Mouse (Mus musculus) CD8-positive naive resting alpha-beta T cell, adult 2 months (primary cell): Measurements from ENCODE around the gene Kcnc4.

Experiments
- DNase-seq, 2 experiments: peaks; one replicate each; pipeline ENCODE4 v3.0.0; 2022; ENCODE audit warnings: low read depth in 2 of 2, low spot score in 2 of 2

Kcnc4 gene

GRCm38 (mm10) chr3:107458528-107459195 lies 690 bp downstream of the Kcnc4 start:
- DNase-seq: no peak

- DNase-seq: no peak
Observed at GRCm38 (mm10) chr3:107458104-107458503, 1.2 kb downstream of the Kcnc4 start.

GRCm38 (mm10) chr3:107454280-107454679 lies 5.1 kb downstream of the Kcnc4 start:
- DNase-seq: no peak

DNA sequence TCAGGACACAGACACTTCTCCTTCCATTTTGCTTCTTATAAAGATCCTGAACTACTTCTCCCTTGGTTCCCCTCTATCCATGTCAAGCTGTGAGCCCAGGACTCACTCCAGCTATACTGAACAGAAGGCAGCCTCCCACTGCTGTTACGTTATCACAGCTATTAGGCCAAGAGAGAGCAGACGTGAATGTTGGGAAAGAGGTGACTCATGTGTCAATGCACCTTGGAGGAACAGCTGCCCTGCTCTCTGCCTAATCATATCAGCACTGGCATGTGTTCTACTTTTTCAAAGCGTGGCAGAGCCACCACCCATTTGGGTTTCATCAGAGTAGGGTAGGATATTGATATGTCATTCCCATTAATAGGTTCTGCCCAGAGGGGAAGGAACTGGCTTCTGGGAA lies 12.5 kb downstream of the Kcnc4 start:
- no peak for DNase-seq

DNA sequence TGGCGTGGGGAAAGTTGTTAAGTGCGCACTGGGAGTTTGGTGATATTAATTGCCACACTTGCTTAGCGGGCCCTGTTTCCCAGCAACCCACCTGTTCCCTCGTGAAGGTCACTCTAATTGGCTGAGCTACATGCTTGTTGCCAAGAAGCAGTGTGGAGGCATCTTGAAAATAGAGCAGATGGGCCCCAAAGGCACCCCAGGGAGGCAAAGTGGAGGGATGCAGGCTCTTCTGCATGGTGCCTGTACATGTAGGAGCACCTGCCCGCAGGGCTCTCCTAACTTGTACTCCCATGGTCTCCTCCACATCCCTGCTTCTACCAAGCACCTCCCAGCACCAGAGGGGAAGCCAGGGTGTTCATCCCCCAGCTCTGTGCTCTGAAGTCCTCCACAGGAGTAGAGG lies 15.5 kb downstream of the Kcnc4 start:
- no peak for DNase-seq

DNA sequence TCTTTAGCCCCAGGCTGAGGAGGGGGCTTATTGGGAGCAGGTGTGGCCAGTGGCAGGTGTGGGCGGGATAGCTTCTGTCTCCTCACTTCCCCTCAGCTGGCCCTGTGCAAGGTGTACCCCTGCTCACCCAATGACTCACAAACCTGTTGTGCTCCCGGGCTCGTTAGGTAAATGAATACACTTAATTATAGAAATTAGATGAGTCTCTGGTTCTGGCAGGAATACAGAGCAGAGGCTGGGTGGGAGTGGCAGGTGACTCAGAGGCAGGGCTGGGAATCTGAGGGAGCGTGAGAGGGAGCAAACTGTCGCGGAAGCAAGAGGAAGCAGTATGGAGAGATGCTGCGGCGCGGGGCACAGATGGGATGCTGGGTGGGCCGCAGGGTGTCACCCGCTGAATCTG lies 17.2 kb downstream of the Kcnc4 start:
- no peak for DNase-seq

DNA sequence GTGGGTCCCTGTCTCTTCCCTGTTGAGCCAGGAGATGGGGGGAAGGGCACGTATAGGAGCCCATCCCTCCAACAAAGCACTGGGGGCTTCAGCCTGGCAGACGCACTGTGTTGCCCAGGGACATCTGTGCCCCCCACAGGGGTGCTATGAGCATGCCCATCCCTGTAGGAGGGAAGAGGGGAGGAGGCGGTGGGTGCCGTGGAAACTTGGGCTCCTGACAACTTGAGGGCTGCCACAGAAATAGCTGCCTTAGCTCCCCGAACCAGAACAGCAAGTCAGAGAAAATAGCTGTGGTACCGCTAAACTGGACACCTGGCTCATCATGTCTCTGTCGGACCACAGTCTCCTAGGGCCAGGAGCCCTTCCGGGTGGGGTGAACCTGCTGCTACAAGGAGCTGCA lies 18.0 kb downstream of the Kcnc4 start:
- DNase-seq: no peak

- DNase-seq: no peak
Observed at GRCm38 (mm10) chr3:107439280-107439679, 20.1 kb downstream of the Kcnc4 start.

DNA sequence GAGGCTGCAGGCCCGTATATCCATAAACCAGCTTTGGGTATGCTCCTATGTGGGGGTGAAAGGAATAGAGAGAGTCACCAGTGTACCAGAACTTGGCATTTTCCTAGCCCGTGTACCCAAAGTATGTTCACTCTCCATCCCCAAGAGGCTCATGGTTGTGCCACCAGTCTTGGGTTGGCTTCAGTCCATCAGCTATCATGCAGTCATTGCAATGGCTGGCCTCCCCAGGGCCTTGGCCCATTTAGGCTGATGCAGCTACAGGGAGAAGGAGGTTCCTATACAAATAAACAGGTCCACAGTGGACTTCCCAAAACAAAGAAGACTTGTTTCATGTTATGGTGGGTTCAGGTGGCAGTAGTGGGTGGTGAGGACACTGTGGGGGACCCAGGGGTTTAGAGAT lies 21.7 kb downstream of the Kcnc4 start:
- no peak for DNase-seq

DNA sequence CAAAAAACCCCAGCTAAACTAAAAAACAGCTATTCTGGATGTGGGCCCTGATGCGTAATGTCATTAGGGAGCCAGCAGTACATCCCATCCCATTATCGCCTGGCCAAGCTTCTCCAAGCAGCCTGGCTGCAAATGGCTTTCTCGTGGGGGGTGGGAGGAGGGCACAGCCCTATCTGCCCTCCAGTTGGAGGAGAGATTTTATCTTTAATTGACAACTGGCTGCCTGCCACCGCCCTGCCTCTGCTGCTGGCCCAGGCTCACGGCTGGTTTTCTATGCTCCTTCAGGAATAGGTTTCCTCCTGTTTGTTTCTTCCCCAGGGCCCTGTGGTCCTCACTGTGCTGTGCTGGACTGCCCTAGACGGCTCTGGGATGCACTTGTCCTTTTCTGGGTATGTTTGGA lies 22.9 kb downstream of the Kcnc4 start:
- no peak for DNase-seq

DNA sequence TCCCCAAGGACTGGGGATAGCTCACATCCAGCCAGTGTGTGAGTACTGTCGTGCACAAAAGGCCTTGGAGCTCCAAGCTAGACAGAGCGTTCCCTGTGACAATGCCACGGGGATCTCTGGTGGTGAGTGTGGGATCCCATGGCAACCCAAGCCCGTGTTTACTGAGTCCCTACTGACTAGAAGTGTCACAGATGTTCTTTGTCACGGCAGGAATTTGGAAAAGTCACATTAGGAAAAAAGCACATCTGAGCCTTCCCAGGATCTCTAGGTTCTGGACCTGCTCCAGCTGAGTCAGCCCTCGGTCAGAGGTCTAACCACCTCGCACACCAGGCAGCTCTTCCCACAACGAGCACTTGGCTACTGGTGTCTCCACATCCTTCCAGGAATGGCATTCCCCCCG lies 25.7 kb downstream of the Kcnc4 start:
- DNase-seq: no peak

DNA sequence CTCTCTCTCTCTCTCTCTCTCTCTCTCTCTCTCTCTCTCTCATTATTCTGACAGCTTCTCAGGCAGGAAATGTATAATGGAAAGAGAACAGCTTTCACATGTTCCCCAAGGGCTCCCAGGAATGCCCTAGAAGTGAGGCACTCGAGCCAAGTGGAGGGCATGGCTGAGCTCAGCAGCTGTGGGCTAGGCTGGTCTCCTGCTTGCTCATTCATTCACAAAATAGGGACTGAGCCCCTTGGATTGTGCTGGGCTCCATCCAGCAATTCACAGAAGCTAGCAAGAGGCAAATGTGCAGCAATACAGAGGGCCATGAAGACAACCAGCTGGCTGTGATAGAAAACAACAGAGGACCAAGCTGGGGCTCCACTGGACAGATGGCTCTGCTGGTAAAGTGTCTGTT lies 28.1 kb downstream of the Kcnc4 start:
- DNase-seq: no peak

DNA sequence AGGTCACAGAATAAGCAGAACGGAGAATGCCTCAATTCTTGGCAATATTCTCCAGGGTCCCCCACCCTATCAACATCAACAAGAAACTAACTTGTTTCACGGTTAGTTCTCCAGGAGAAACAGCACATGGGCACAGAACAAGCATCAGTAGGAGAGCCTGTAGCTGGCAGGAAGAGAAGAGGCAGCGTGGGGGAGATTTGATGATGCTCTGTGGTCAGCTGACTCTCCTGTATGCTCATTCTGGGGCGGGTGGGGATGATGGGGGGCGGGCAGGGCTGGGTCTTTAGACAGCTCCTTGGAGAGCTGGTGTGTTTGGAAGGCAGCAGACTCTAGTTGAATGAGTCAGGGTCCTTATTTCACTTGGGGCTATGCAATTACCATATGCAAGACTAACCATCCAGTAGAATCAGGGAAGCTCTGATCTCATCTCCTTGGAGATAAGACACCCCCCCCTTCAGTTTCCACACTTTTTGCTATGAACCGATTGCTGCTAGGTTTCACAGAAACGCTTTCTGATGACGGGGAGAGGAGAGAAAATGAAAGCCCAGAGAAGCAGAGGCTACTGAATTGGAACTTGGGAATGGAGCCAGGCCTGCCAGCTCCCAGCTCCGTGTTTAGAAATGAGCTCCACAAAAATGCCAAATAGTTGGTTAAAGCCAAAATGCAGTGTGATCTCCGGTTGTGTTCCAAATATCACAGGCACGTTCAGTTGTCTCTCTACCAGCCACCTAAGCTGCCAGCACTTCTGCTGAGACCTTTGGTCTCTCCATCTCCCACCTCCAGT lies 34.9 kb downstream of the Kcnc4 start:
- no peak for DNase-seq

DNA sequence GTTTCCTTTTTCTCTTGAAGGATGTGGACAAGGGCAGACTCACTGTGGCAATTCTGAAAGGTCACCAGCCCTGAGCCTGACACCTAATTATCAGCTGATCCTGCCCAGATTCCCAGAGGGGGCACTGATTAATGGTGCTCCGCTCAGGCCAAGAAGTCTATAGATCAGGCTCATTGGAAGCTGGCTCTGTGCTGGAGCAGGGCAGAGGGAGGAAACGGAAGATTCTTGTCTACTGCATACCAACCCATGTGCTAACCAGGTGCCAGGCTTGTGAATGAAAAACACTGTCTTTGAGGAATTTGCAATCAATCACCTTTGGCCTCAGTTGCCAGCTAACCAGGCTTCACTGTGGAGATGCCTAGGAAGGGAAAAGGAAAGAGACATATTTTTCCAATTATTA lies 39.2 kb downstream of the Kcnc4 start:
- no peak for DNase-seq

DNA sequence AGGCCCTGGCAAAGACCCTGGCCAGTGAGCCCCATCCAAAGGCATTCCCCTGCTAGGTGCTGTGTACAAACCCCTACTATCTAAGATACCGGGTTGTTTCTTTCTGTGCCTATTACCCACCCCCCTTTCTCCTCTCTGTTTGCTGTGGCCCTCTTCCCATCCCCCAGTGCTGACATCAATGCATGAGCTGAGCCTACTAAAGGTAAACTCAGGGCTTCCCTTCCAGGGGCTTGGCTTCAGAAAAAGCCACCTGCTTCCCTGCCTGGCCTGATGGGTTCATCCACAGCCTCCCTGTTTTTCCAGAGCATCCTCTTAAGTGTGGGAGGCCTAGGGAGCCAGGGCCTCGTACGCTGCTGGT lies 42.1 kb downstream of the Kcnc4 start:
- DNase-seq: no peak

- no peak for DNase-seq
Observed at GRCm38 (mm10) chr3:107416541-107417286, 42.6 kb downstream of the Kcnc4 start.

DNA sequence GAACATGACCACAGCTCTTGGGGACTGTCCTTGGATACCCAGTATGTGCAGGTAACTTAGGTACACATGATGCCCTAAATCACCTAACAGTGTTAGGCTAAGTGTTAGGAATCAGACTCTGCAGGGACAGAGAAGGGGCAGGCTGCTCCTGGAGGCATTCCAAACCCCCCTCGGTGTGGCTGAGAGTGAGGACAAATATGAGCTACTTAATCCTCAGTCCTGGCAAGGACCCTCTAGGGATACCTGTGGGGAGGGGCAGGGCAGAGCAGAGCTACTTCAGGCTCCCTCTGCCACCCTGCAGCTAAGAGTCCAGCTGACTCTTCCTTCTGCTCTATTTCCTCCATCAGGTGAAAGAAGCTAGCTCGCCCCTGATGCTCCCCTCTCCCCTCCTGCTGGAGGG lies 46.3 kb downstream of the Kcnc4 start:
- no peak for DNase-seq

GRCm38 (mm10) chr3:107412509-107412908 lies 46.8 kb downstream of the Kcnc4 start:
- DNase-seq: no peak

DNA sequence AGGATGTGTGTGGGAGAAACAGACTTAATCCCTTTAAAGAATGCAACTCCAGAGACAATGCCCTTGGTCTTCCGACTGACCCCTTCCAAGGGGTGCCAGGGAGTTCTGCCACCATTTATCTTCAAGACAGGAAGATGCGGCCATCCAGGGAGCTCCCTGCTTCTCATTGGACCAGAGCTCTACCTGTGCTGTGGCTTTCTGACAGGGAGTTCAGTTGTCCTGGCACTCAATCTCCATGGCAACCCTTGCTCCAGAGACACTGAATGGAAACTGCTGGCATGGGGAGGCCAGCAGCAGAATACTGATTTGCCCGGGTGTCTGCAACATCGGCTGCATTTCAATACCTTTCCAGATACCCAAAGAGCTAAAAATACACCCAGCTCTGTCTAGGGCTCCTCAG lies 47.7 kb downstream of the Kcnc4 start:
- no peak for DNase-seq

- DNase-seq: no peak
Observed at GRCm38 (mm10) chr3:107401401-107401800, 58.0 kb downstream of the Kcnc4 start.

- DNase-seq: no peak
Observed at GRCm38 (mm10) chr3:107399991-107400640, 59.2 kb downstream of the Kcnc4 start.

GRCm38 (mm10) chr3:107391198-107391597 lies 68.2 kb downstream of the Kcnc4 start:
- no peak for DNase-seq
